Mouse (Mus musculus) embryonic facial prominence, embryonic 10.5 days (tissue): Measurements from ENCODE around the gene Hapln4. TPM values are rescaled to one million over a fixed set of nuclear protein-coding genes. Genes with fewer than 3 reads are reported as not detected.

Experiments used
- DNase-seq: peaks from one replicate; pipeline ENCODE4 v3.0.0-alpha.2; 2017; ENCODE audit warnings: low spot score
- H3K27ac ChIP-seq: fragments of 300-500 bp; sonication (generic); replicated peaks from 2 replicates; pipeline ENCODE4 v1.5.1; 2016; ENCODE audit warnings: mild to moderate bottlenecking
- H3K27me3 ChIP-seq: fragments of 300-500 bp; sonication (generic); replicated peaks from 2 replicates; pipeline ENCODE4 v1.6.1; 2016; ENCODE audit warnings: low read depth, mild to moderate bottlenecking; ENCODE audit not compliant: poor library complexity, severe bottlenecking
- H3K36me3 ChIP-seq: fragments of 300-500 bp; sonication (generic); replicated peaks from 2 replicates; pipeline ENCODE4 v1.6.1; 2016; ENCODE audit warnings: mild to moderate bottlenecking, moderate library complexity
- H3K4me1 ChIP-seq: fragments of 300-500 bp; sonication (generic); 2 replicates; pipeline ENCODE4 v1.6.1; 2016
- H3K4me3 ChIP-seq: fragments of 300-500 bp; sonication (generic); 2 replicates; pipeline ENCODE4 v1.5.1; 2016; ENCODE audit warnings: mild to moderate bottlenecking, moderate library complexity
- H3K9me3 ChIP-seq: fragments of 300-500 bp; sonication (generic); 2 replicates; pipeline ENCODE4 v1.6.1; 2016; ENCODE audit warnings: mild to moderate bottlenecking
- WGBS: fragments of 180-500 bp; shearing (Covaris S2); methylation state at CpG from one replicate; pipeline ENCODE4 v1.1.7; 2016; 5-methylcytosine and 5-hydroxymethylcytosine counted together
- polyA plus RNA-seq: library from polyadenylated mRNA; unstranded; fragments of >200 nt; fragmentation: Nextera tagmentation; extraction: Ambion mirVana; gene quantifications from 2 replicates; pipeline ENCODE4 v1.2.1, GENCODE M21; 2016

Hapln4 gene
- polyA plus RNA-seq, 1 experiment from 2014 or later, result 0.14 TPM

DNA sequence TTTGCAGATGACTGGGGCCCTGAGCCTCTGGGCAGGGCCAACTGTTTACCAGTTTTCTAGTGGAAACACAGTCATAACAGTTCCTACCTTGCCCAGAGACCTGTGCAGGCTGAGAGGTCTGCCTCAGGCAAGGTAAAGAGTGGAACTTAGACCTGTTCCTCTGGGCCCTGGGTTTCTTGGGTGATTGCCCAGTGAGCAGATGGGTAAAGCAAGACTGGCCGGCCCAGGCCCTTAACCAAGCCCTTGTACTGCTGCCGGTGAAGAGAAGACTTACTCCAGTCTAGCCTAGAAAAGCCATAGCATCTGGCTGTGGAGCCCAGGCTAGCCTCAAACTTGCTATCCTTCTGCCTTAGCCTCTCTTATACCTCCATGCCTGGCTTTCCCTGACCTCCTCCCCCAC lies 1.3 kb upstream of the Hapln4 start:
- H3K27me3 ChIP-seq, result peaks cover 59% of the 10 kb centered on the region
- DNase-seq, result no peak
- H3K4me1 ChIP-seq, result peaks cover 17% of the 10 kb centered on the region
- H3K9me3 ChIP-seq, result no peaks in the 10 kb centered on the region
- H3K4me3 ChIP-seq, result no peak overlapping the region
- no peaks in the 10 kb centered on the region for H3K36me3 ChIP-seq
- no peak overlapping the region for H3K27ac ChIP-seq
- 91% methylated on average over 2 of the region's 2 CpGs for WGBS

- Histone ChIP-seq H3K36me3 (no peaks in the 10 kb centered on the region), H3K9me3 (no peaks in the 10 kb centered on the region), H3K27me3 (peaks cover 83% of the 10 kb centered on the region), H3K4me1 (peaks cover 31% of the 10 kb centered on the region), H3K27ac (no peak overlapping the region), H3K4me3 (peak overlapping the region; percentile 56)
- 2% methylated on average over 71 of the region's 71 CpGs for WGBS
- peak; percentile 60 for DNase-seq
Measured at GRCm38 (mm10) chr8:70084191-70085065, 1.2 kb downstream of the Hapln4 start.

- H3K27ac ChIP-seq, result no peak overlapping the region
- peaks cover 100% of the 10 kb centered on the region for H3K27me3 ChIP-seq
- 54% methylated on average over 1 of the region's 1 CpGs for WGBS
- H3K36me3 ChIP-seq, result no peaks in the 10 kb centered on the region
- H3K4me1 ChIP-seq, result peaks cover 31% of the 10 kb centered on the region
- DNase-seq, result no peak
- H3K4me3 ChIP-seq, result no peak overlapping the region
- H3K9me3 ChIP-seq, result no peaks in the 10 kb centered on the region
Measured at GRCm38 (mm10) chr8:70086151-70086550, 2.9 kb downstream of the Hapln4 start.

- Histone ChIP-seq H3K36me3 (no peaks in the 10 kb centered on the region), H3K4me1 (peaks cover 31% of the 10 kb centered on the region), H3K4me3 (0 out of 2 replicates have a peak overlapping the region, but pooled peaks have one; percentile 16), H3K27ac (no peak overlapping the region), H3K9me3 (no peaks in the 10 kb centered on the region), H3K27me3 (peaks cover 100% of the 10 kb centered on the region)
- WGBS, result 4% methylated on average over 7 of the region's 7 CpGs
- DNase-seq, result no peak
Measured at GRCm38 (mm10) chr8:70087237-70087636, 4.0 kb downstream of the Hapln4 start.

- H3K9me3 ChIP-seq, result no peaks in the 10 kb centered on the region
- H3K36me3 ChIP-seq, result no peaks in the 10 kb centered on the region
- H3K27ac ChIP-seq, result no peak overlapping the region; the same call in 1 of the 2 replicates
- DNase-seq, result peak; percentile 82
- H3K27me3 ChIP-seq, result peaks cover 98% of the 10 kb centered on the region
- peaks cover 31% of the 10 kb centered on the region for H3K4me1 ChIP-seq
- 4% methylated on average over 56 of the region's 56 CpGs for WGBS
- H3K4me3 ChIP-seq, result peak overlapping the region; percentile 56
Measured at GRCm38 (mm10) chr8:70087836-70088650, 4.8 kb downstream of the Hapln4 start.

GRCm38 (mm10) chr8:70089296-70089960 lies 6.2 kb downstream of the Hapln4 start:
- Histone ChIP-seq H3K9me3 (no peaks in the 10 kb centered on the region), H3K4me3 (no peak overlapping the region), H3K27me3 (peaks cover 95% of the 10 kb centered on the region), H3K36me3 (no peaks in the 10 kb centered on the region), H3K4me1 (peaks cover 17% of the 10 kb centered on the region), H3K27ac (no peak overlapping the region)
- WGBS, result 64% methylated on average over 9 of the region's 9 CpGs
- no peak for DNase-seq

- DNase-seq, result no peak
- Histone ChIP-seq H3K4me3 (no peak overlapping the region), H3K9me3 (no peaks in the 10 kb centered on the region), H3K27me3 (peaks cover 70% of the 10 kb centered on the region), H3K36me3 (peaks cover 8% of the 10 kb centered on the region; the same call in 1 of the 2 replicates), H3K4me1 (peaks cover 7% of the 10 kb centered on the region), H3K27ac (no peak overlapping the region)
- 66% methylated on average over 8 of the region's 8 CpGs for WGBS
Measured at GRCm38 (mm10) chr8:70092786-70093185, 9.5 kb downstream of the Hapln4 start.

GRCm38 (mm10) chr8:70099276-70099675 lies 16.0 kb downstream of the Hapln4 start:
- peaks cover 14% of the 10 kb centered on the region; the same call in 1 of the 2 replicates for H3K36me3 ChIP-seq
- no peaks in the 10 kb centered on the region for H3K9me3 ChIP-seq
- no peaks in the 10 kb centered on the region for H3K4me1 ChIP-seq
- peaks cover 18% of the 10 kb centered on the region for H3K27me3 ChIP-seq
- 77% methylated on average over 8 of the region's 8 CpGs for WGBS
- H3K27ac ChIP-seq, result no peak overlapping the region
- H3K4me3 ChIP-seq, result no peak overlapping the region
- DNase-seq, result no peak

DNA sequence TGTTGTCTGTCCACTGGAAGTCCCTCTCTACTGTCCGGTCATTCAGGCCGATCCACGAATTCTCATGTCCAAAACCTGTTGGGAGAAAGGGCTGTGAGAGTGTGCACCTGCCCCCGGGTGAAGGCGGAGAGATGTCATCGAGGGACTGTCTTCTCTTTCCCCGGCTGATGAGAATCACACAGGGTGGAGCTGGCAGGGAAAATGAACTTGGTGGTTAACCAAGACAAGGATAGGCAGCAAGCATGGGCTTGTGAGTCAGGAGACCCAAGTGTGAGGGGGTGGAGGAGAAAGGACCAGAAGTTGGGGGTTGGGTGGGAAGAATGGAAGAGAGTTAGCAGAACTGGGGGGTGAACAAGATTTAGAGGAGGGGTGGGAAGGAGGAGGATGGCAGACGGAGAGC lies 17.0 kb downstream of the Hapln4 start:
- Histone ChIP-seq H3K27me3 (peaks cover 17% of the 10 kb centered on the region), H3K4me1 (no peaks in the 10 kb centered on the region), H3K36me3 (peaks cover 14% of the 10 kb centered on the region; the same call in 1 of the 2 replicates), H3K27ac (no peak overlapping the region), H3K4me3 (no peak overlapping the region), H3K9me3 (no peaks in the 10 kb centered on the region)
- 87% methylated on average over 8 of the region's 8 CpGs for WGBS
- no peak for DNase-seq

- DNase-seq, result peak; percentile 47
- no peaks in the 10 kb centered on the region for H3K4me1 ChIP-seq
- peaks cover 34% of the 10 kb centered on the region for H3K27me3 ChIP-seq
- H3K4me3 ChIP-seq, result no peak overlapping the region
- H3K9me3 ChIP-seq, result no peaks in the 10 kb centered on the region
- H3K36me3 ChIP-seq, result no peaks in the 10 kb centered on the region
- whole genome bisulfite sequencing, result 23% methylated on average over 6 of the region's 6 CpGs
- H3K27ac ChIP-seq, result no peak overlapping the region
Measured at GRCm38 (mm10) chr8:70104506-70104905, 21.2 kb downstream of the Hapln4 start.

- no peak overlapping the region for H3K4me3 ChIP-seq
- H3K4me1 ChIP-seq, result no peaks in the 10 kb centered on the region
- H3K9me3 ChIP-seq, result no peaks in the 10 kb centered on the region
- H3K27ac ChIP-seq, result no peak overlapping the region
- WGBS, result 83% methylated on average over 7 of the region's 7 CpGs
- H3K36me3 ChIP-seq, result no peaks in the 10 kb centered on the region
- H3K27me3 ChIP-seq, result peaks cover 38% of the 10 kb centered on the region
- no peak for DNase-seq
Measured at GRCm38 (mm10) chr8:70104922-70105321, 21.7 kb downstream of the Hapln4 start.

DNA sequence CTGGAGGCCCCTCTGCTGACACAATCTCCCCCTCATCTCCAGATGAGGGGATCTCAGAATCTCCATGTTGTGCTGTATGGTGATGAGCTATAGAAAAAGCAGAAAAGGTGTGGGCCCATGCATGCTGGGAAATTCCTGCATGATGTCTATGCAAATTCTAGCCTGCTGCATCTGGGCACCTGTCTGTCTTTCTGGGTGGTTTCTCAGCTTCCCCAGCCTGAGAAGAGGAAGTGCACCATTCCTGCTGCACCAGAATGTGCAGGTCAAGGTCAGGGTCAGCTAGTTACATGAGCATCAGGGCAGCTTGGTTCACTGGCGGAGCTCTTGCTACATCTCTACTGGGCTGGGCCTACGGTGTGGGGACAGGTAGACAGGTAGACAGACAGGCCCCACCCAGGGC lies 27.2 kb downstream of the Hapln4 start:
- Histone ChIP-seq H3K36me3 (no peaks in the 10 kb centered on the region), H3K4me3 (no peak overlapping the region), H3K27me3 (peaks cover 85% of the 10 kb centered on the region), H3K4me1 (peaks cover 15% of the 10 kb centered on the region), H3K27ac (no peak overlapping the region), H3K9me3 (no peaks in the 10 kb centered on the region)
- 73% methylated on average over 2 of the region's 2 CpGs for WGBS
- DNase-seq, result no peak
